Comparison of ENCODE assay signal across 22 mouse cellular contexts in genomic region chr12:71362425-71362824, GRCm38 (mm10). TPM values are rescaled to one million over a fixed set of nuclear protein-coding genes. Genes with fewer than 3 reads are reported as not detected.
DNase-seq lines count a peak whose midpoint lies in the region; TF ChIP-seq lines count a peak whose summit lies in the region.
"Had no signal": no experiment of that assay in that cellular context is flagged by ENCODE, and none has a peak within 500 bp of the region (broad histone marks: within the 10 kb centered on the region; RNA-seq: fewer than 3 reads in every experiment).

No protein-coding gene starts in this region.

- no peaks in the 10 kb centered on the region for H3K27me3 ChIP-seq in E14TG2a.4 (ENCODE audit: insufficient read depth, low read length)
- H3K27me3 ChIP-seq: CH12.LX, Patski had no signal

- H3K9me3 ChIP-seq in E14TG2a.4 (ENCODE audit: low read length) = no peaks in the 10 kb centered on the region
- H3K9me3 ChIP-seq: G1E had no signal

- no peak for TF ChIP-seq CTCF in E14TG2a.4 (conservative IDR thresholded peaks at IDR 0.05; ENCODE audit: low read length)
- no peak for TF ChIP-seq CTCF in lung, adult 2 months (IDR thresholded peaks at IDR 0.05; ENCODE audit: insufficient read depth, low read length)

- no peaks in the 10 kb centered on the region for H3K36me3 ChIP-seq in E14TG2a.4 (ENCODE audit: insufficient read depth, low read length)
- H3K36me3 ChIP-seq: G1E had no signal

- no peak for TF ChIP-seq POLR2A in lung, adult 2 months (IDR thresholded peaks at IDR 0.05; ENCODE audit: borderline replicate concordance, extremely low read depth, low read depth, low read length)

- DNase-seq in heart, adult 11 months = peak; percentile 52
- no peak for DNase-seq in heart, postnatal 4 days
- peak; percentile 54 for DNase-seq in retina, postnatal 1 day
- no peak for DNase-seq in retina, embryonic 14.5 days (ENCODE audit: low spot score)
- no peak for DNase-seq in lung, adult 2 months
- DNase-seq: adrenal gland, adult 2 months; adrenal gland, adult 8-10 months; adrenal gland, postnatal 10 days; adrenal gland, postnatal 14 days; adrenal gland, postnatal 25 days; adrenal gland, postnatal 36 days; B cell, adult 2 months; cerebellum, adult 11 months; cerebellum, adult 11-12 months; cerebellum, adult 18-20 months; cerebellum, adult 2 months had no signal

- WGBS in lung, adult 2 months = 84% methylated on average over 8 of the region's 8 CpGs

- peak overlapping the region; percentile 74 for H3K4me3 ChIP-seq in E14TG2a.4 (replicated peaks; ENCODE audit: low read length)
- H3K4me3 ChIP-seq in lung, adult 2 months (replicated peaks; ENCODE audit: extremely low read depth, low read depth, low read length) = no peak overlapping the region

- peaks cover 31% of the 10 kb centered on the region for H3K4me1 ChIP-seq in E14TG2a.4 (replicated peaks; ENCODE audit: low read depth, low read length)
- no peaks in the 10 kb centered on the region for H3K4me1 ChIP-seq in lung, adult 2 months (ENCODE audit: control insufficient read depth, insufficient read depth, low read length)

RNA-seq across cellular contexts. Expression of gene Dact1, which starts 52.7 kb away (rescaled TPM):
- total RNA-seq in heart, postnatal 4 days (2021) = 10 to 100 TPM; 19.0 to 23.1 TPM
- 7.5 and 8.7 TPM in 2 replicates for polyA plus RNA-seq in lung, adult 2 months (2012; rRNA removed)
- total RNA-seq: MEL had no signal
- polyA plus RNA-seq: CD4-positive, CD25-positive, alpha-beta regulatory T cell, adult 4 months had no signal

Comparison
In these comparisons a context has a peak if more than half of its experiments do, and no peak if none do; other contexts are left out.
1. DNase-seq: peak in heart, adult 11 months (single experiment) and retina, postnatal 1 day (single experiment); none in heart, postnatal 4 days (single experiment), retina, embryonic 14.5 days (single experiment) and lung, adult 2 months (single experiment).